Mouse (Mus musculus) hindbrain, embryonic 12.5 days (tissue): ENCODE measurements around the gene Ttll9. TPM values are rescaled to one million over a fixed set of nuclear protein-coding genes. Genes with fewer than 3 reads are reported as not detected.

Experiments used
- ATAC-seq: fragments of 200-750 bp; cut with Nextera tagmentation; 2 replicates; pipeline ENCODE4 v1.8.0; 2017; ENCODE audit warnings: moderate TSS enrichment; ENCODE audit not compliant: low FRiP score
- H3K27ac ChIP-seq: fragments of 300-500 bp; sonication (generic); 2 replicates; pipeline ENCODE4 v1.5.1; 2016; ENCODE audit warnings: mild to moderate bottlenecking
- H3K27me3 ChIP-seq: fragments of 300-500 bp; sonication (generic); 2 replicates; pipeline ENCODE4 v1.6.1; 2016; ENCODE audit warnings: mild to moderate bottlenecking
- H3K36me3 ChIP-seq: fragments of 300-500 bp; sonication (generic); 2 replicates; pipeline ENCODE4 v1.6.1; 2016; ENCODE audit warnings: mild to moderate bottlenecking
- H3K4me1 ChIP-seq: fragments of 300-500 bp; sonication (generic); 2 replicates; pipeline ENCODE4 v1.6.1; 2016
- H3K4me2 ChIP-seq: fragments of 300-500 bp; sonication (generic); replicated peaks from 2 replicates; pipeline ENCODE4 v1.6.1; 2016; ENCODE audit warnings: mild to moderate bottlenecking
- H3K4me3 ChIP-seq: fragments of 300-500 bp; sonication (generic); 2 replicates; pipeline ENCODE4 v1.5.1; 2016; ENCODE audit warnings: mild to moderate bottlenecking
- H3K9ac ChIP-seq: fragments of 300-500 bp; sonication (generic); 2 replicates; pipeline ENCODE4 v1.6.1; 2016; ENCODE audit warnings: mild to moderate bottlenecking, moderate library complexity
- H3K9me3 ChIP-seq: fragments of 300-500 bp; sonication (generic); replicated peaks from 2 replicates; pipeline ENCODE4 v1.6.1; 2016; ENCODE audit warnings: mild to moderate bottlenecking
- WGBS: fragments of 180-500 bp; shearing (Covaris S2); methylation state at CpG from one replicate; pipeline ENCODE4 v1.1.7; 2016; 5-methylcytosine and 5-hydroxymethylcytosine counted together
- polyA plus RNA-seq: library from polyadenylated mRNA; unstranded; fragments of >200 nt; fragmentation: Nextera tagmentation; extraction: Ambion mirVana; gene quantifications from 2 replicates; pipeline ENCODE4 v1.2.1, GENCODE M21; 2016

Gene Ttll9
- polyA plus RNA-seq, 1 experiment from 2014 or later: 2.4 TPM

DNA sequence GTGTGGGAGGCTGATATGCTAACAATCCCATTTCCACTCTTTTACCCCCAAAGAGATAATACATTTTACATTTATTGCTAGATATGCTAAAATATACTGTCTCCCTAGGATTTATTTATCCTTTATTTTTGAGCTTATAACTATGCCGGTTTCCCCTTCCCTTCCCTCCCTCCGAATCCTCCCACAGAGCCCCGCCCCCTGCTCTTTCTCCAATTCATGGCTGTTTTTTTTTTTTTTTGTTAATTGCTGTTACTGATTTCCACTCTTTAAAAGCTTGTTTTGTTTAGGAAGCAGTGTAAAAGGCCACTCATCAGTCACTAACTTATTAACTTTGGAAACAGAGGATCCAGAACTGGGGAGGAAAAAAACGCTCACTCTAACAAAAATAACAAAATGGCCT lies 34.8 kb downstream of the Ttll9 start:
- no peak overlapping the region for H3K4me2 ChIP-seq
- no peak overlapping the region for H3K27ac ChIP-seq
- H3K36me3 ChIP-seq: no peaks in the 10 kb centered on the region
- H3K9ac ChIP-seq: no peak overlapping the region
- no peaks in the 10 kb centered on the region for H3K4me1 ChIP-seq
- no peak overlapping the region for H3K4me3 ChIP-seq
- no peaks in the 10 kb centered on the region for H3K9me3 ChIP-seq
- WGBS: 62% methylated on average over 4 of the region's 4 CpGs
- no peaks in the 10 kb centered on the region for H3K27me3 ChIP-seq
- ATAC-seq: no peak

DNA sequence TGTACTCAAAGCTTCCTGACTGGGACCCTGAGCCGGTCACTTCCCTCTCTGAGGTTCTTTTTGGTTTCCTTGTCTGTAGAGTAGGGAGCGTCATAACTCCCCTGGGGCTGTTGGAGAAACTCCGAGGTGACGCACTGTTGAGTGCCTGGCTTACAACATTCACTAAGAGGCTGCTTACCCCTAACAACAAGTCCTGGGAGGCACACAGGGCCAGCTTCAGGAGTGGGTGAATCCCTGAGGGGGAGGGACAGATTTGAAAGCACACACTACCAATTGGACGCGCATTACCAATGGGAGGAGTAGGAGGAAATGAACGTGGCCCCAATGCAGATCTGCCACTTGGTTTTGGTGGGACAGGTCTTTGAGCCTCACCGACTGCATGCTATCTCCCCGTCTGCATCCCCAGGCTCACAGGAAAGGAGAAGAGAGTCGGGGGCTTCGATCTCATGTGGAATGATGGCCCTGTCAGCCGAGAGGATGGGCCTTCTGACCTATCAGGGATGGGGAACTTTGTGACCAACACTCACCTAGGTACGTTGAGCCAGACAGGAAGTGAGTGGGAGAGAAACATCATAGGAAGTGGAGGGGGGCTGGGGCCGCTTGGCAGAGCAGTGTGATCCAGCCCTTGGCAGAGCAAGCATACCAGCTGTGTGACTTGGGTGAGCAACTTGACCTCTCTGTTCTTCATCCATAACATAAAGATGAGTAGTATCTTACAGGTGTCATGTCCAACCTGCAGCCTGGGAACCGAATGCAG lies 40.4 kb downstream of the Ttll9 start:
- no peaks in the 10 kb centered on the region for H3K27me3 ChIP-seq
- H3K4me3 ChIP-seq: no peak overlapping the region
- peaks cover 10% of the 10 kb centered on the region; the same call in 1 of the 2 replicates for H3K36me3 ChIP-seq
- no peak overlapping the region for H3K4me2 ChIP-seq
- H3K9me3 ChIP-seq: no peaks in the 10 kb centered on the region
- no peak overlapping the region for H3K27ac ChIP-seq
- 84% methylated on average over 15 of the region's 15 CpGs for WGBS
- H3K4me1 ChIP-seq: peaks cover 3% of the 10 kb centered on the region
- no peak for ATAC-seq
- no peak overlapping the region for H3K9ac ChIP-seq

GRCm38 (mm10) chr2:153003681-153004338 lies 41.5 kb downstream of the Ttll9 start:
- no peak overlapping the region for H3K4me3 ChIP-seq
- H3K4me2 ChIP-seq: no peak overlapping the region
- peaks cover 20% of the 10 kb centered on the region; the same call in 1 of the 2 replicates for H3K36me3 ChIP-seq
- H3K27me3 ChIP-seq: no peaks in the 10 kb centered on the region
- peaks cover 3% of the 10 kb centered on the region for H3K4me1 ChIP-seq
- WGBS: 57% methylated on average over 13 of the region's 13 CpGs
- no peak overlapping the region for H3K9ac ChIP-seq
- no peaks in the 10 kb centered on the region for H3K9me3 ChIP-seq
- no peak overlapping the region for H3K27ac ChIP-seq
- no peak for ATAC-seq

GRCm38 (mm10) chr2:153005981-153006380 lies 43.7 kb downstream of the Ttll9 start:
- Histone ChIP-seq H3K9ac (no peak overlapping the region), H3K36me3 (peaks cover 42% of the 10 kb centered on the region), H3K4me1 (peaks cover 3% of the 10 kb centered on the region), H3K9me3 (no peaks in the 10 kb centered on the region), H3K4me2 (no peak overlapping the region), H3K27me3 (no peaks in the 10 kb centered on the region), H3K27ac (no peak overlapping the region), H3K4me3 (no peak overlapping the region)
- no peak for ATAC-seq
- WGBS: 86% methylated on average over 3 of the region's 3 CpGs

DNA sequence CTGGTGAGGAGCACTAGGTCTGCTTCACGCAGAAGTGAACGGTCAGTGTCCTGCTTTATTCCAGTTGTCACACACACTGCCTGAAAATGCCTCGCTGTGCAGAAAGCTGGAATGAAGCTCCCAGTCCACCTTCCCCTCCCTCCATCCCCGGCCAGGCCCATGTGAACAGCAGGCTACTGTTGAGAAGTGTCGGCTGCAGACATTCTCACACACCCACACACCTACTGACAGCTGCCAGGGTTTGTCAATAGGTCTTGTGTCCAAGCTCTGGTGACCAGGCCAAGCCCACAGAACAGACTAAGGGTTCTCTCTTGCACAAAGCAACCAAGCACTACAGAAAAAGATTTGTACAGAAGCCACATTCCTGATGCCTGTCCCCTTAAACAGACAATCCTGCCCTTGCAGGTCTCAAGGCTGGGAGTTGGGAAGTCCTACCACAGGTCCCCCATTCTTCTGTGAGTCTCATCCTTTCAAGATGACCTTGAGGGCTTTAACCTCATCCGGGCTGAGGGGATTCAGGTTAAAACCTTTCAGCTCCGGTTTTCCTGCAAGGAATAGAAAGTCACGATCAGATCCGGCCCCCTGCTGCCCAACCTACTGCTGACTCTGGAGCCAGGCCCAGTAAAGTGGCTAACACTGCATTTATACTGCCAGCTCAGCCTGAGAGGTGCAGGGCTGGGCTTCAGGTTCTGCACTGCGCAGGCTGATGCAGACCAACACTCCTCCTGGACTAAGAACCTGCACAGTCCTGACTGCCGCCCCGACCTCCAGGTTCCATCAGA lies 47.1 kb downstream of the Ttll9 start:
- no peak for ATAC-seq
- no peak overlapping the region for H3K4me3 ChIP-seq
- H3K4me1 ChIP-seq: peaks cover 6% of the 10 kb centered on the region
- no peaks in the 10 kb centered on the region for H3K27me3 ChIP-seq
- no peaks in the 10 kb centered on the region for H3K9me3 ChIP-seq
- peaks cover 66% of the 10 kb centered on the region for H3K36me3 ChIP-seq
- H3K4me2 ChIP-seq: no peak overlapping the region
- WGBS: 82% methylated on average over 12 of the region's 12 CpGs
- H3K9ac ChIP-seq: no peak overlapping the region
- H3K27ac ChIP-seq: no peak overlapping the region

- 93% methylated on average over 11 of the region's 11 CpGs for WGBS
- ATAC-seq: no peak
- no peak overlapping the region for H3K27ac ChIP-seq
- H3K4me2 ChIP-seq: peak overlapping the region; percentile 96
- no peaks in the 10 kb centered on the region for H3K9me3 ChIP-seq
- peaks cover 11% of the 10 kb centered on the region; the same call in 1 of the 2 replicates for H3K27me3 ChIP-seq
- H3K4me1 ChIP-seq: peaks cover 10% of the 10 kb centered on the region
- H3K4me3 ChIP-seq: peak overlapping the region; percentile 85
- peak overlapping the region; percentile 91 for H3K9ac ChIP-seq
- peaks cover 45% of the 10 kb centered on the region for H3K36me3 ChIP-seq
Observed at GRCm38 (mm10) chr2:153013724-153014515, 51.6 kb downstream of the Ttll9 start.

GRCm38 (mm10) chr2:153014758-153015593 lies 52.7 kb downstream of the Ttll9 start, which contains the start of gene Pdrg1:
TSS of gene Pdrg1 (minus strand) at chr2:153015427.
- ATAC-seq: peak; percentile 94
- peak within 1 kb of the TSS; percentile 91 for H3K9ac ChIP-seq
- peaks cover 34% of the 10 kb centered on the region for H3K36me3 ChIP-seq
- H3K9me3 ChIP-seq: no peaks in the 10 kb centered on the region
- peak within 1 kb of the TSS; percentile 96 for H3K4me2 ChIP-seq
- 3% methylated on average over 54 of the region's 54 CpGs for WGBS
- H3K27me3 ChIP-seq: peaks cover 14% of the 10 kb centered on the region
- H3K4me3 ChIP-seq: peak within 1 kb of the TSS; percentile 85
- peaks cover 10% of the 10 kb centered on the region for H3K4me1 ChIP-seq
- H3K27ac ChIP-seq: no peak within 1 kb of the TSS

- Histone ChIP-seq H3K9me3 (no peaks in the 10 kb centered on the region), H3K4me1 (peaks cover 10% of the 10 kb centered on the region), H3K27ac (no peak overlapping the region), H3K4me2 (peak overlapping the region; percentile 96), H3K9ac (no peak overlapping the region), H3K36me3 (peaks cover 26% of the 10 kb centered on the region), H3K4me3 (no peak overlapping the region), H3K27me3 (peaks cover 14% of the 10 kb centered on the region)
- no peak for ATAC-seq
- 55% methylated on average over 8 of the region's 8 CpGs for WGBS
Observed at GRCm38 (mm10) chr2:153015804-153016203, 53.5 kb downstream of the Ttll9 start.

DNA sequence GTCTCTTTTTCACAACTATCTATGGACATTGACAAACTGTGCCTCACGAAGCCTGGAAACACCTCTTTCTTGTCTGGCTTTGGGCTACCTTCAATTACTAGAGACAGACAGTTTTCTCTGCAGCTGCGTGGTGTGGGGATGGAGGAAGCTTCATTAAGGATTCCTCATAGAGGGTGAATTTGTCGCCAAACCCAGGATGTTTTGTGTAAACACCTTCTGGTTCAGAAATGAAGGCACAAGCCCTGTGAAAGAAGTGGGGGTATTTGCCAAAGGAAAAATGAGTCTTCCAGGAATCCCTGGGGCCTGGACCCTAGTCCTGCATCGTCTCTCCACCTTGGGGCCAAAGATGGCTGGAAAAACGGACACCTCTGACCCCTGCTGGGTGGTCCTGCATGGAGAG lies 54.5 kb downstream of the Ttll9 start:
- no peak overlapping the region for H3K4me3 ChIP-seq
- H3K4me2 ChIP-seq: no peak overlapping the region
- H3K36me3 ChIP-seq: peaks cover 16% of the 10 kb centered on the region
- H3K27ac ChIP-seq: no peak overlapping the region
- peaks cover 14% of the 10 kb centered on the region for H3K27me3 ChIP-seq
- WGBS: 50% methylated on average over 5 of the region's 5 CpGs
- peaks cover 10% of the 10 kb centered on the region for H3K4me1 ChIP-seq
- H3K9ac ChIP-seq: no peak overlapping the region
- no peaks in the 10 kb centered on the region for H3K9me3 ChIP-seq
- ATAC-seq: no peak

DNA sequence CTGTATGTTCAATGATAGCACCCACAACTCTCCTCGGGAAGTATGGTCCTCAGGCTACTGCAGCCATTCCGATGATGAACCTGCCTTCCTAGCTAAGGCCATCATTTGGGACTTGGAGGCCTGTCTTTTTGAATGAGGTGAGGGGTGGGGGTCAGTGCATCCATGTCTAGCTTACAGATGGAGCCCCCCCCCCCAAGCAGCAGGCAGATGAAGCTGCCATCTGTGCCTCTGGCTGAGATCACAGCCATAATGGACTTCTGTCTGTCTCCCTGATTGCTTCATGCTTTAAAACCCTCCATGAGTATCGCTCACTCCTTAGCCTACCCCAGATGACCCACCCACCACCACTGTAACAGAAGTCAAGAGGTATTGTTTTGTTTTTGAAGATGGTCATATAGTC lies 57.1 kb downstream of the Ttll9 start:
- WGBS: 91% methylated on average over 3 of the region's 3 CpGs
- Histone ChIP-seq H3K27me3 (peaks cover 14% of the 10 kb centered on the region), H3K9ac (no peak overlapping the region), H3K9me3 (no peaks in the 10 kb centered on the region), H3K4me3 (no peak overlapping the region), H3K27ac (no peak overlapping the region), H3K4me2 (no peak overlapping the region), H3K36me3 (no peaks in the 10 kb centered on the region), H3K4me1 (peaks cover 4% of the 10 kb centered on the region)
- no peak for ATAC-seq

DNA sequence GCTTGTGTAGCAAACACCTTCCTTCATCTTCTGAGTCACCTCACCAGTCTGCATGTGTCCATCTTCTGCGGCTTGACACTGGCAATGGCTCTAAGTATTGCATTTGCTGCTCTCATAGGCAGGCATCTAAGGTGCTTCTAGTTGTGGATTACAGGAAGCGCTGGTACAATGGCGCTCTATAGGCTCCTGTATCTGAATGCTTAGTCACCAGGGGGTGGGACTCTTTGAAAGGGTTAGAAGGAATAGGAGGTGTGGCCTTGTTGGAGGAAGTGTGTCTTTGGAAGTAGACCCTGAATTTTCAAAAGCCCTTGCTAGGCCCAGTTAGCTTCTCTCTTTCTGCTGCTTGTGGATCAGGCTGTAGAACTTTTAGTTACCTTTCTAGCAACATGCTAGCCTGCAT lies 58.9 kb downstream of the Ttll9 start:
- WGBS: 70% methylated on average over 3 of the region's 3 CpGs
- no peak for ATAC-seq
- H3K9me3 ChIP-seq: no peaks in the 10 kb centered on the region

More for the DNA sequence above, 58.9 kb downstream of the Ttll9 start:
- Histone ChIP-seq H3K27ac (no peak overlapping the region), H3K36me3 (no peaks in the 10 kb centered on the region), H3K4me3 (no peak overlapping the region), H3K4me2 (no peak overlapping the region), H3K27me3 (peaks cover 12% of the 10 kb centered on the region), H3K4me1 (no peaks in the 10 kb centered on the region), H3K9ac (no peak overlapping the region)
